Mouse (Mus musculus) kidney, adult 8-10 months (tissue): ENCODE results near the gene Klhdc8b.

ENCODE experiments used
- DNase-seq, 2 experiments: peaks; one replicate each; pipeline ENCODE4 v3.0.0; 2022

The Klhdc8b gene

DNA sequence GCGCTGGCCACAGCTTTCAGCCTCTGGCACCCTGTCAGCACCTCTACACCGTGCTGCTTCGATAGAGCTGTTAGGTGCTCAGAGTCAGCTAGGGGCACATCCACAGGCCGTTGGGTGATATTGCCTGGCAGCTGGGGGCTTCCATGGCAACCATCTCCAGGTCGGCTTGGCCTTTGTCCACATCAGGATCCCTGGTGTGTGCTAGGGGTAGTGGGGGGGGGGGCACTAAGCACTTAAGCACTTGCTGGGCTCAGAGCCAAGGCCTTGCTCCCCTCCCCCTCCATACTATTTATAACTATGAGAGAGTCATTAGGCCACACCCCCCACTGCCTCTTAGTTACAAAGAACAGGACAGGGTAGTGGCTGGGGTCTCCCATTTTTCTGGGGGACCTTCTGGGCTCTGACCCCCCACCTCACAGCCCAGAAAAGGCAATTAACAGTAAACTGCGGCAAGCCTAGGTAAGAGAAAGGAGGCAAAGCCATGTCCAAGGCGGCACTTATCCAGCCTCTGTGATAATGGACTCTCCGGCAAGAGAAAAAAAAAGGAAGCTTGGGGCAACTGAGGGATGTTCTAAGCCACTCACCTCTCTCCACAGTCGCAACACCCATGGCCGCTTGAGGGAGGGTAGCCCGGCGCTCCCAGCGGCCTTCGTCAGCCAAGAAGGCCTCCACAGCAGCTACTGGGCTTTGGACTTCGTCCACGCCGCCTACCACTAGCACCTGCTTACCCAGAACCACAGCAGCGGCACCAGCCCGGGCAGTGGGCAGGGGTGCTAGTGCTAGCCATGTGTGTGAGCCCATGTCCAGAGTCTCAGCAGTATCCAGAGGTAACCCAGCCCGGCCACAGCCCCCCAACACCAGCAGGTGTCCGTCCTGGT, 10.8 kb downstream of the Klhdc8b start:
- DNase-seq = no peak

DNA sequence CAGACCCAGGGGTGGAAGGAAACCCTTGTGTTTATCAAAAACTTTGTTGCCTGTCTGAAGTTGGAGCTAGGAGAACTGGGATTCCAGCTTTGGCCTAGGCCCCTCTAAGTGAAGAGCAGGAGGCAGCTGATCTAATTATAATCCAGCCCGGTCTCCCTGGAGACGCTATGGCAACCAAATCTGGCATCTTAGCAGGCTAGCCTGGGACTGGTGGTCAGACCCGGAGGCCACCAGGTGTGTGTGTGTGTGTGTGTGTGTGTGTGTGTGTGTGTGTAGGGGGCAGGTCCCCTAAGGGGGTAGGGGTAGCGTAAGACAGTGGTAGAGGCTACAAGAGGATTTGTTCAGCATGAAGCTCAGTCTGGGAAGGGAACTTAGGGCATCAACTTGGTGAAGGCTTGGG, 11.5 kb downstream of the Klhdc8b start:
- no peak for DNase-seq

DNA sequence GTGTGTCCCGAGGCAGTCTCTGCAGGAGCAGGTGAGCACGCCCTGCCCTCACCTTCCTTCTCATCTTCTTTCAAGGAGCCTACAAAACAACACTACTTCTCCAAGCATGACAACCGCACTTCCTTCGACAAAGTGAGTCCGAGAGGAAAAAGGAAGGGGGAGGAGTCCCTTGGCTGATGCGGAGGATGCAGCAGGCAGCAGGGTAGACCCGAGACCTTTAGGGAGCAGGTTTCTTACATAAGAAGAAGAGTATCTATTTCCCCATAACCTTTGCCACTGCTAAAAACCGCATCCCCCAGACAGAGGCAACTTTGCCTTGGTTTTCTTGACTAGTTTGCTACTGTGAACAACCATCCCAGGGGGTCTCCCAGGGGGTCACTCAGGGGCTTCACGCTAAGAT, 16.3 kb downstream of the Klhdc8b start:
- no peak for DNase-seq

DNA sequence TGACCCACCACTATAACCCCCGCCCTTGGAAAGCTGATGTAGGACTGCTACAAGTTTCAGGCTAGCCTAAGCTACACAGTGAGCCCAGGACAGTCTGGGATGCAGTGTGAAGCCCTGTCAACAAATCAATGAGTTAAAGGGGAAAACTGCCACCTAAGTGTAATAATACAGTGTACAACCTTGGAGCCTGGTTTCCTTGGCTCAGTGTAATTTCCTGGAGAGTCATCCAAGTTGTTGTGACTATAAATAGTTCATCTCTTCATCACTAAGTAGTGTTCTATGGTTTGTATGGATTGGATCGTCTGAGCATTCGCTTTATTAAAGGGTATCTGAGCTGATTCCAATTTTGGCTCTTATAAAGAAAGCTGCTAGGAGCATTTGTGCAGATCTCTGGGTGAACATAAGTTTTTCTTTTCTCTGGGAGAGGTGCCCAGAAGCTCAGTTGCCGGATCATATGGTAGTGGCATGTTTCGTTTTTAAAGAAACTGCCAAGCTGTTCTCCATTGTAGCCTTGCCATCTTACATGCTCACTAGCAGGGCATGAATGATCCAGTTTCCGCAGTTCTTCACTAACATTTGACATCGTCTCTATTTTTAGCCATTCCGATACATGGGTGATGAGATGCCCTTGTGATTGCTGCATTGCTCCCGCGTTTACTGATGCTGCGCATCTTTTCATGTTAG, 20.0 kb downstream of the Klhdc8b start:
- no peak for DNase-seq

DNA sequence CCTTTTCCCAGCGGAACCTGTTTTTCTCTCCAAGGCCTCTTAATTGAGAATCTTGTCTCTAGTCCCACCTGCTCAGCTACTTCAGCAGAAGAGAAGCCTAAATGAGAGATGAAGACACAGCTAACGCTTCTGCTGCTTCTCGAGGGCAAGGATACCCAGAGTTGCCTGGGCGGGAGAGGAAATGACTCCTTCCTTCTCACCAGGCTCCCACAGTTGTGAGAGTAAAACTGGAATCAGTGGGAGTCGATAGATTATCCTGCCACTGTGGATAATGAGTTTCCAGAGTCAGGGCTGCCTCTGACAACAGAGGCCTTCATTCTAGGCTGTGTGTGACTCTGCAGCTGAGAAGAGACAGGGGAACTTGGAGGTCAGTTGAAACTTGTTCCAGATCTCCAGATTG, 20.9 kb downstream of the Klhdc8b start:
- DNase-seq = no peak

DNA sequence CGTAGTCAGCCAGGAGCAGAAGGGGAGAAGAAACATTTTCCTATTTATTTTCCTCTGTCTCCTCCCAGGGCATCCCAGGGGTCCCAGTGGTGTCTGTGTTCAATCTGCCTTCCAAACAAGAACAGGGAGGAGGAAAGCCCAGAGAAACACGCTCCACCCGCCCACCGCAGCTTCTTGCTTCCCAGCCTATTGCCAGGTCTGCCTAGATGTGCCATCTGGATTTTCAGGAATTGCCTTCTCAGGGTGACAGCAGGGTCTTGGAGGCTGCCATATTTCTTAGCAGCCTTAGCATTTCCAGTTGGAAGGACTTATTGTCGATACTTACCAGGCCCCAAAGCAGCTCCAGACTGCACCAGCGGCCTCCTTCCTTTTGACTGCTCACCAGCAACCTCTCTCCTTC, 22.2 kb downstream of the Klhdc8b start:
- DNase-seq = no peak

DNA sequence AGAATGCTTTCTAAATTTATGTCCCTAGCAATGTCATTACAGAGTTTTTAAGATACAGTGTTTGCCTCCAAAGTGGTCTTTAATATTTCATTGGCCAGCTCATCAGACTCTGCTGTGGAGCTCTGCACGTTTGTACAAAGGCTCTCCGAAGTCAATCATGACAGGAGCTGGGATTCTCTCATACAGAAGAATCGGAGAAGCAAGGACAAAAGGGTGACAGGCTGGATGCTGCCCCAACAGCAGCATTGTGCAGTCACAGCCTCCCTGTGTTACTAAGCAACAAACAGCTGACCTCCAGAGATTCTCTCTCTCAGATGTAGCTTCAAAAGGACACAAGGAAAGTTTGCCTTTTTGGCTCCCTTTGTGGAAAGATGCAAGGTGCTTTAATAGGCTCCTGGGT, 25.2 kb downstream of the Klhdc8b start, which contains the start of gene BC048562:
Gene BC048562 (plus strand): TSS at position 301 of the 400 bp plus-strand sequence.
- no peak for DNase-seq

DNA sequence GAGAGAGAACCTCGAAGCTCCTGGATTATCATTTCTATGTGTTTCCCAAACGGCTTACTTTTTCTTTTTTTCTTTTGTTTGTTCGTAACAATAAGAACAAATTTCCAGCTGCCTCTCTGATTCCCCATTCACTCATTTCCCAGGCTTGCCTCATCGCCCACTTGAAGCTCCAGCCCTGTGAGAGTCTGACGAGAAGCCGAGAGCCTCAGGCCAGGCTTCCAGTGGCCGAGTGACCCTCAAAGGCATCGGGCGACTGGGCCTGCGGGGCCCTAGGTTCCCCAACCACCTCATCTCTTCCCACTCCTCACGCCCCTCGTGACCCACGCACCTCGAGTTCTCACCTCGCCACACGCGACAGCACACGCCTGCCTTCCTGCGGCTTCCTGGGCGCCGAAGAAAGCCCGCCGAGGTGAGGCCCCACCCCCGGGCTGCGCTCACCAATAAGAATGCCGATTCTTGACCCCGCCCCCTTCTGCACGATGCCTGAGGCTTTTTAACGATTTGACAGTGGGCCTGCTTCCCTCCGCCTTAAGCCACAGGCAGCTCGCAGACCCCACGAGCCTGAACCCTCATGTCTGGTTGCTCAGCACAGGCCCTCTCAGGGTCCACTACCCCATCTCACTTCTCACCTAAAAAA, 29.8 kb downstream of the Klhdc8b start:
- DNase-seq = no peak

DNA sequence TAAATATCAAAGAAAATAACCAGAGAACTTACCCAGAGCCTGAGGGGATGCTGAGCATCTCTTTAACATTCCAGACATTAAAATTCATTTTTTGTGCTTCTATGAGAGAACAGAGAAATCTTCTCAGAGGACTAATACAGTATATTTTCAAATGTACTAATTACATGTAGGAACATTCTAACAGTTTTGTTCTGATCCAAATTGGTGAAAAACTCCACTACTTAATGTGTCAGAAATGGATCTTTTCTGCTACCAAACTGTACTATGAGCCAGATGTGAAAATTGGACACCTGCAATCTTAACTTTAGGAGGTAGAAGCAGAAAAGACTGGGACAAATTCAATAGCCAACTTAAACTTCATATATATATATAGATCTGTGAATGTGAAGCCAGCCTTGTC, 33.0 kb downstream of the Klhdc8b start, which contains the start of gene Ccdc36:
Gene Ccdc36 (minus strand): TSS at position 101 of the 400 bp plus-strand sequence.
- DNase-seq = no peak

DNA sequence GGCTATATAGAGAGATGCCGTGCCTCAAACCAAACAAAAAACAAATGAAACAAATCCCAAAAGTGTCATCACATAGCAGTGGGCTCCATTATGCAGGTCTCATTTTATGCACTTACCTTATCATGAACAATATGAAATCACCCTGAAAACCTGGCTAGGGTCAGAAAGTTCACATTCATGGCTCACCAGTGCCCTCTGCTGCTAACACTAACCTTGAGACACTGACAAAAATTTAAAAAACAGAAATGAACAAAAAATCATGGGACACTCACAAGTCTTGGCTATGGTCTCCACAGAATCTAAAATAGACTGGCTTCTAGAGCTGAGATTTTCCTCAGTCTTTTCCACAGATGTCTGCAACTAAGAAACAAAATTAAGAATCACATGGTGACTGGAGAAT, 49.2 kb downstream of the Klhdc8b start:
- DNase-seq = peak; percentile 24 to 58

DNA sequence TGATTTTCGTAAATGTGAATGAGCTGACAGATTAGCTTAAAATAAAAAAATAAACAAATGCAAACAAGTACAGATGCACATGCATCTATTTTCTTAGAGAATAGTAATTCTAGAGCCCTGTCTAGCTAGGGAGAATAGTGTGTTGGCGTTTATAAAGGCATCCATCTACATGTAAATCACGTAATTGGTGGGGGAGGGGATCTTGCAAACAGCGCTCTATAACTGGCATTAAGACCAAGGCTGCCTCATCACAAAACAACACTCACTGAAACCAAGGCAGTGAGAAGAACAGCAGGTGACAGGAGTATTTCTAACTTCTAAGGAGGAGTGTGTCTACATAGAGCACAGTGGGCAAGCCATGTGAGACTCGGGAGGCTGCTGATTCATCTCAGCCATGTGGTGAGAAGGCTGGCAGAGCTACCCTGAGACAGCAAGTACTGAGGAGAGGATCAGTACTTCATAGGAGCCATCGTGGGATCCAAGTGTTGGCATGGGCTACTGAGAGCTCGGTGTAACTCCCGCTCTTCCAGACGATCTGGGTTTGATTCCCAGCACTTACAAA, 49.9 kb downstream of the Klhdc8b start:
- DNase-seq = no peak

DNA sequence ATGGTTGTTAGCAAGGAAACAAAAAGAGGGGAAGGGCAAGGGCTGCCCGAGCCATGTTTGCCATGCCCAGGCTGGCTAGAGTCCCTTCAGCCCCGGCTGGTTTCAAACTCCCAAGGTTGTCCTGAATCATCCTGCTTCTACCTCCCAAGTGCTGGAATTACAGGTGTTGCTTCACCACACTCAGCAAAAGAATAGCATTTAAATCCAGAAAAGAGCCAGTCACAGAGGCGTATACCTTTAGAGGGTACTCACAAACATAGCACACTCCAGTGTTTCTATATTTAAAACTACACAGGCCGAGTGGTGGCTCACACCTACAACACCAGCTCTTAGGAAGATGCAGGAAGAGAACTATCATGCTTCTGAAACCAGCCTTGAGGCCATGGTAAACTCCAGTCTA, 51.8 kb downstream of the Klhdc8b start:
- no peak for DNase-seq

DNA sequence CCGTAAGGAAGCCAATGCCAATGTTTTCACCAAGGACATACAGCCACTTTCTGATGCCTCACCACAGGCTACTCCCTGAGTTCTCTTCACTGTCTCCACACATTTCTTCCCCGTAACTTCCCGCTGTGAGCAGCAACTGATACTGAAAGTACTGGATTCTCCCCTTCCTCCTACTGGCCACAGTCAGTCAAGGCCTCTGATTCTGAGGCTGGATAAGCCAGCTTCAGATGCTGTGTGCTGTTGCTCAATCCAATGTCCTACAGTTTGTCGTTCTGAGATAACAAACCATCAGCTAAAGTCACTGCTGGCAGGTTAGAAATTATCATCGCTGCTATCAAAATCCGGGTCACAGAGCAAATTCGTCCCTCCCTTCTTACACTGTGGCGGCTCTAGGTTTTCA, 56.9 kb downstream of the Klhdc8b start:
- no peak for DNase-seq

DNA sequence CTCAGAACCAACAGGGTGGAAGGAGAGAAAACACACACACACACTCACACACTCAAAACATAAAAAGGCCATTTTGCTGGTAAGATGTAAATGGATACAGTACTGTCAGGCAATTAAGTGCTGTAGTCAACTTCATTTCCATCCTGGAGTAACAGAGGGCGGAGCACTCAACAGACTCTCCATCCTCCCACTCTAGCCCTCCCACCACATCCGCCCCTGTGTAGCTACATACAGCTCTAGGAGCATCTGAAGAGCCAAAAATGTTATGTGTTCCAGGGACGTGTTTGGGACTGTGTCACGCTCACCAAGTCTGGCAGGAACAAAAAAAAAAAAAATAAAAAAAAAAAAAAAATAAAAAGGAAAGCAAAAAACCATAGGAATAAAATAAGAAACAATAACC, 58.3 kb downstream of the Klhdc8b start:
- no peak for DNase-seq

DNA sequence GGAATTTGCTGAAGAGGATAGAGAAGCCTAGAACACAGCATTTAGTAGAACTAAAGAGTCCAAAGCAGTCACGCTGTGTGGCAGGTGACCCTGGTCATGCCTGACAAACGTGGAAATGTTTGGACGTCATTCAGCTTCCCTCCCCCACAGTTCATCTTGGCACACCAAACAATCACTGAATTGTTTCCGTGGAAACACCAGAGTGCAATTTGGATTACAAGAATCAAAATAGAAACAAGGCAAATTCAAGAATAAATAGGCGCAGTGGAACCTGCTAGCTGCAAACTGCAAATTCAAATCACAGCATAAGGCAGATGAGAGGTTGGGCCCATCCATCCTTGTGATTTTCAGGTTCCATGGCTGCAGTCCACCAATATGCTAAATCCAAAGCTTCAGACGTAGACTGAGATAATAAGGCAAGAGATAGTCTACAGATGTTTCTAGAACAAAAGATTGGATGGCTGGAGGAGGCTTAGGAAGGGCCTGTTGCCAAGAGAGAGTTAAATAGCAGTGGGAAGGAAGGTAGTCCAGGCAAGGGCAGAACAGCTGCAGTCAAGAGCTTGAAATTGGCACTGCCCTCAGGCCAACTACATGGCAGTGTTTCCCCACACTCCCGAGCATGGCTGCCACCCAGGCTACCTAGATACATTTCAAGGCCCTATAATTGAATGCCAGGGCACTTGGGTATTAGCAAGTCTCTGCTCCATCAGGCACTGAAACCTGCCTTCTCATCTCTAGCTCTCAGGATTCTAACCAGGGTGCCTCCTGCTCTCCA, 60.0 kb downstream of the Klhdc8b start:
- peak; percentile 65 to 79 for DNase-seq

DNA sequence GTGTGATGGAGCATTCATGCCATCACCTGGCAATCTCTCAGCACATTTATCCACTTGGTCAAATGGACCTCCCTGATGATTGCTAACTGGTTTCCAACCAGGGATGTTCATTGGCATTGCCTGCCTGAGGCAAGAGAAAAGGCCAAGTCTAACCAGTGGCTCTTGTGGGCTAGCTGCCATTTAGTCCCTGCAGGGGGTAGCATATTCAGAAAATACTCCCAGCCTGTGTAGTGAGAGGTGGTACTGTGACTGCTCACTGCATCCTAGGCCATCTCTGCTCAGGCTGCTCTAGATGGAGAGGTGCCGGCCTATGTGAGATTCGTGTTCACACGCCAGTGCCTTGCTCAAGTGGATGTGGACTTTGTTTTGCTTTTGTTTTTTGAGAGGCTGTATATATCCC, 63.1 kb downstream of the Klhdc8b start:
- no peak for DNase-seq
